Mouse (Mus musculus) liver, adult (tissue): ENCODE data around the gene H2afx.
A peak's percentile ranks its signal among the peaks of the same experiment; 100 is the strongest.

Experiments
- GATA4 ChIP-seq: IDR thresholded peaks from 2 replicates; pipeline ENCODE4 v1.6.1; 2014; ENCODE audit warnings: mild to moderate bottlenecking, low read length; ENCODE audit not compliant: insufficient replicate concordance

Gene H2afx

DNA sequence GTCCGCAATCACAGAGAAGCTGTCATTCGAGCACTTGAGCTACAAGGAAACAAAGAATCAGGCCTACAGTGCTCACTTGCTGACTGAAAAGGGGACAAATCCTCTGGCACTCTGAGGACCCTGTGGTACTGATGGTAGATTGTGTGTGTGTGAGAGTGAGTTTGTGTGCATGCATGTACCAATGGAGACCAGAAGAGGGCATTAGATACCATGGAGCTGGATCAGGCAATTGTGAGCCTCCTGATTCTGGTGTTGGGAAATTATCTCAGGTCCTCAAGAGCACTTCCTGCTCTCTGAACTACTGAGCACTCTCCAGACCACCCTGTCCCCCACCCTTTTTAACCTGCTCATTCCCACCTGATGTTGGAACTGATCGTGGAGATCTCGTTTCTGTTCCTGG is 14.1 kb downstream of the H2afx start:
- no peak for TF ChIP-seq GATA4

DNA sequence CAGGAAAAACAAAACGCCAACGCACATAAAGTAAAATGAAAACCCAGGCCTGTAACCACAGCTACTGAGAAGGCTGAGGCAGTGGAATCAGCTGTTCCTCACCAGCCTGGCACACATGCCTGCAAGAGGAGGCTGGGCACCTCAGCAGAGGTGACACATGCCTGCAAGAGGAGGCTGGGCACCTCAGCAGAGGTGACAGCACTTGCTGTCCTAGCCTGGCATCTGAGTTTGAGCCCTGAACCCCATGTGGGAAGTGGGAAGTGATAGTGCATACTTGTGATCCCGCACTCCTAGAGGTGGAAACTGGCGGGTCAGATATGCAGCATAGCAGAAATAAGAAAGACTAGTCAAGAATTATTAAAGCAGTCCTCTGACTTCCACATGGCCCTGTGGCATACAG is 16.9 kb downstream of the H2afx start:
- TF ChIP-seq GATA4 = no peak

DNA sequence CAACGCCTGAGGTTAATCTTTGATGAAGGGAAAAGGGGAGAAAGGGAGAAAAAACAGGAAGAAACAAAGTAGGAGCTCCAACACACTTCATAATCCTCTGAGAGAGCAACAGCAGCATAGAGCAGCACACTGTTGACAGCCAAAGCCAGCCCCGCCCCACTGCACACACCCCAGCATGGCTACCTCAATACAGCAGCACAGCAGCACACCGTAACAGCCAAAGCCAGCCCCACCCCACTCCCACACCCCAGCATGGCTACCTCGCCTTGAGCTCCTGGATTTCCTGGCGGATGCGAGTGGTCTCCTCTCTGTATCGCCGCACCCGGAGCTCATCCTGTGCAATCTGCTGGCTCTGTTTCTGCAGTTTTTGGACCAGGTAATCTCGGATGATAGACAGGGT is 17.8 kb downstream of the H2afx start:
- TF ChIP-seq GATA4 = no peak

- no peak for TF ChIP-seq GATA4
Measured at GRCm38 (mm10) chr9:44353142-44353541, 18.6 kb downstream of the H2afx start.

GRCm38 (mm10) chr9:44357207-44357606 is 22.7 kb downstream of the H2afx start:
- no peak for TF ChIP-seq GATA4

DNA sequence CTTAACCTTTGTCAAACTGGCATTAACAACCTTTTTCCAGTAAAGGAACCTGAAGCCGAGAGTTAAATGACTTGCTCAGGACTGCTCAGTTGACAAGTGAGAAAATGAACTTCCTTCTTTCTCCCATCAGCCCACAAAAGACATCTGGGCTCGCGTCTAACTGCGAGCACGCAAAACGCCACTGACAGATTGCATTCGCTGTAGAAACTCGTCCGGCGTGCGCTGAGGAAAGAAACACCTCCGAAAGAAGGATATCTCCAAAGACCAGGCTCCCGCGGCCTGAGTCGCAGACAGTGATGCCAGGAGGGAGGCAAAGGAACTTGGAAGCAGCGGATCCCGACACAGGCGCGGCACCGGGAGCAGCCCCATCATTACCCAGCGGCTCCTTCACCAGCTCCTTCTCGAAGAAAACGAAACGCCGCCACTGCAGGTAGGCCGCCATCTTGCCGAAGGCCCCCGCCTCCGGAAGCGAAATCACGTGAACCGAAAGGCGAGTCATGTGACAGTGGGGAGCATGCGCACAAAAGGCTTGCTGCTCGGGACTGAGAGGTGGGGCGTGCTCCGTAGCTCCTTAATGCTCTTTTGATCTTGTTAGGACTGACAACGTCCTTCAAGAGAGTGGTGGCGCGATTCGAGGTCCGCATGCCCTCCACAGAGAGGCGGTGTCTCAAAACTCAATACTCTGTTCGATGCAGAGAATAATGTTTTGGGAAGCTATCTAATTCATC is 26.9 kb downstream of the H2afx start, which contains the start of gene Vps11:
TSS of gene Vps11 (minus strand) at position 481 of the 728 bp plus-strand sequence.
- TF ChIP-seq GATA4 = peak; percentile 32; the same call in 1 of the 2 replicates

GRCm38 (mm10) chr9:44364480-44364879 is 30.0 kb downstream of the H2afx start:
- no peak for TF ChIP-seq GATA4

GRCm38 (mm10) chr9:44373386-44373785 is 38.9 kb downstream of the H2afx start:
- no peak for TF ChIP-seq GATA4

- no peak for TF ChIP-seq GATA4
Measured at GRCm38 (mm10) chr9:44376141-44376540, 41.6 kb downstream of the H2afx start.

DNA sequence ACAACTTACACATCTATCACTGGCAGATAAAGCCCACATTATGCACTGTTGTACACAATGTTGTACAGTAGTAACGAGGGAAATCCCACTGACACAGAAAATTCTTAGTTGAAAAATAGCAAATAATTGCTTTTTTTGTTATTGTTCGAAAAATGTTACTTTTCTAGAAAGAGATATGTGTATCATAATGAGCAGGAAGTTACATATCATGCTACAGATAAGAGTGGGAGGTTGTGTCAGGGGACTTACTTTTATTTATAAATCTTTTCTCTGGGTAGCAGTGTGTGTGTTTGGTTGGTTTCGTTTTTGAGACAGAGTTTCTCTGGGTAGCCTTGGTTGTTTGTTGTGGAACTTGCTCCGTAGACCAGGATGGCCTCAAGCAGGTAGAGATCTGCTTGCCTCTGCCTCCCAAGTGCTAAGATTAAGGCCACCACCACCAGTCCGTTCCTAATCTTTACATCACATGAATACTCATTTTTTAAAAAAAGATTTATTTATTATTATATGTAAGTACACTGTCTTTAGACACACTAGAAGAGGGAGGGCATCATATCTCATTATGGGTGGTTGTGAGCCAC is 43.7 kb downstream of the H2afx start:
- no peak for TF ChIP-seq GATA4

GRCm38 (mm10) chr9:44379054-44379834 is 44.8 kb downstream of the H2afx start, which contains the start of gene Hyou1:
Gene Hyou1, plus strand, starts transcription at chr9:44379490.
- peak; percentile 76; the same call in 1 of the 2 replicates for TF ChIP-seq GATA4

DNA sequence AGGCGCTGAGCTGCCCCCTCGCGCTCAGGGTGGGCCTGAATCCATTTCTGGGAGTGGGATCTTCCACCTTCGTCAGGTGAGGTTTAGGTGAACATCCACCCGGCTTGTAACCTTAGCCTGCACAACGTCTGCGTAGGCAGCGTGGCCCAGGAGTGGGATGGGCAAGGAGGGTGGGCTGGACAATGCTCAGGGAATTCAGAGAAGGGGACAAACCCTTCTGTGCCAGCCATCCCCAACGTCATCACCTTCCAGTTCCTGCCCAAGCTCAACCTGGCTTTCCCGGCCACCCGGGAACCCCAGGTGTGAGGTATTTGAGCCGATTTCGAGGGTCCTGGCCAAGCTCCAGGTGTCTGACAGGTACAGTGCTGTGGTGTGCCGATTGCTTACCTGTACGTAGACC is 45.4 kb downstream of the H2afx start:
- TF ChIP-seq GATA4 = no peak

DNA sequence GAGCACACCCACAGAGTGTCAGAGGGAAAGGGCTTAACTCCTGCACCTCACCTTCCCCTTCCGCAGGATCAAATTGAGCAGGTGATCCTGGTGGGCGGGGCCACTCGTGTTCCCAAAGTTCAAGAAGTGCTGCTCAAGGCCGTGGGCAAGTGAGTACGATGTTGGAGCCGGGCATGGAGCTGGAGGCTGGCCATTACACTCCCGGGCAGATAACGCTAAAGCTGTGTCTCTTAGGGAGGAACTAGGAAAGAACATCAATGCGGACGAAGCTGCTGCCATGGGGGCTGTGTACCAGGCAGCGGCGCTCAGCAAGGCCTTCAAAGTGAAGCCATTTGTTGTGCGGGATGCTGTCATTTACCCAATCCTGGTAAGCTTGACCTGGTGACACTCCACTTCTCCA is 50.1 kb downstream of the H2afx start:
- no peak for TF ChIP-seq GATA4
